Mouse (Mus musculus) midbrain, embryonic 16.5 days (tissue): ENCODE measurements at regions not wholly inside any gene's neighbourhood (a gene's known extent, or its start where the extent isn't known, plus 50 kb on each side); places are given as distances from the start of the nearest gene placed in this dataset.

ENCODE experiments used
- ATAC-seq: fragments of 200-750 bp; cut with Nextera tagmentation; 2 replicates; pipeline ENCODE4 v1.8.0; 2017; ENCODE audit warnings: moderate TSS enrichment
- H3K27ac ChIP-seq: fragments of 300-500 bp; sonication (generic); 2 replicates; pipeline ENCODE4 v1.5.1; 2014; ENCODE audit warnings: mild to moderate bottlenecking, low read length, mixed read lengths
- H3K27me3 ChIP-seq: fragments of 300-500 bp; sonication (generic); 2 replicates; pipeline ENCODE4 v1.6.1; 2014; ENCODE audit warnings: low read depth, low read length, mixed read lengths; ENCODE audit not compliant: control insufficient read depth, insufficient read depth
- H3K36me3 ChIP-seq: fragments of 300-500 bp; sonication (generic); 2 replicates; pipeline ENCODE4 v1.6.1; 2014; ENCODE audit warnings: mild to moderate bottlenecking, low read length, moderate library complexity, mixed read lengths; ENCODE audit not compliant: control insufficient read depth, insufficient read depth
- H3K4me1 ChIP-seq: fragments of 300-500 bp; sonication (generic); 2 replicates; pipeline ENCODE4 v1.6.1; 2014; ENCODE audit warnings: mild to moderate bottlenecking, low read length, mixed read lengths; ENCODE audit not compliant: control insufficient read depth, insufficient read depth
- H3K4me2 ChIP-seq: fragments of 300-500 bp; sonication (generic); 2 replicates; pipeline ENCODE4 v1.6.1; 2014; ENCODE audit warnings: mild to moderate bottlenecking, low read length, mixed read lengths
- H3K4me3 ChIP-seq: fragments of 300-500 bp; sonication (generic); 2 replicates; pipeline ENCODE4 v1.5.1; 2014; ENCODE audit warnings: low read depth, mild to moderate bottlenecking, low read length, moderate library complexity, mixed read lengths
- H3K9ac ChIP-seq: fragments of 300-500 bp; sonication (generic); 2 replicates; pipeline ENCODE4 v1.6.1; 2014; ENCODE audit warnings: low read depth, low read length, mixed read lengths
- H3K9me3 ChIP-seq: fragments of 300-500 bp; sonication (generic); replicated peaks from 2 replicates; pipeline ENCODE4 v1.6.1; 2014; ENCODE audit warnings: mild to moderate bottlenecking, low read length, mixed read lengths; ENCODE audit not compliant: control insufficient read depth, poor library complexity, severe bottlenecking
- WGBS: fragments of 180-500 bp; shearing (Covaris S2); extraction: QIAGEN DNeasy Blood & Tissue Kit; methylation state at CpG from one replicate; pipeline ENCODE4 v1.1.7; 2014; 5-methylcytosine and 5-hydroxymethylcytosine counted together

GRCm38 (mm10) chr14:17347286-17347685, 312.8 kb upstream of the Thrb start:
- no peaks in the 10 kb centered on the region for H3K4me1 ChIP-seq
- H3K36me3 ChIP-seq = no peaks in the 10 kb centered on the region
- 70% methylated on average over 2 of the region's 2 CpGs for WGBS
- H3K9ac ChIP-seq = no peak overlapping the region
- H3K27ac ChIP-seq = no peak overlapping the region
- no peak overlapping the region for H3K4me3 ChIP-seq
- H3K27me3 ChIP-seq = no peaks in the 10 kb centered on the region
- no peaks in the 10 kb centered on the region for H3K9me3 ChIP-seq
- no peak for ATAC-seq
- H3K4me2 ChIP-seq = no peak overlapping the region

GRCm38 (mm10) chr14:17352324-17353037, 307.6 kb upstream of the Thrb start:
- H3K4me2 ChIP-seq = no peak overlapping the region
- no peak overlapping the region for H3K4me3 ChIP-seq
- H3K9ac ChIP-seq = no peak overlapping the region
- H3K9me3 ChIP-seq = no peaks in the 10 kb centered on the region
- no peaks in the 10 kb centered on the region for H3K27me3 ChIP-seq
- H3K4me1 ChIP-seq = no peaks in the 10 kb centered on the region
- H3K27ac ChIP-seq = no peak overlapping the region
- H3K36me3 ChIP-seq = no peaks in the 10 kb centered on the region
- no peak for ATAC-seq
- 78% methylated on average over 4 of the region's 4 CpGs for WGBS

GRCm38 (mm10) chr14:17361910-17362309, 298.2 kb upstream of the Thrb start:
- no peaks in the 10 kb centered on the region for H3K27me3 ChIP-seq

GRCm38 (mm10) chr14:17402751-17403479, 257.1 kb upstream of the Thrb start:
- Histone ChIP-seq H3K4me1 (no peaks in the 10 kb centered on the region), H3K27me3 (no peaks in the 10 kb centered on the region), H3K36me3 (no peaks in the 10 kb centered on the region), H3K4me2 (no peak overlapping the region), H3K9me3 (no peaks in the 10 kb centered on the region), H3K9ac (no peak overlapping the region), H3K4me3 (no peak overlapping the region), H3K27ac (no peak overlapping the region)
- ATAC-seq = peak; percentile 91
- WGBS = 43% methylated on average over 7 of the region's 7 CpGs

More at GRCm38 (mm10) chr14:17361910-17362309, 298.2 kb upstream of the Thrb start:
- no peak for ATAC-seq
- no peak overlapping the region for H3K4me3 ChIP-seq
- H3K36me3 ChIP-seq = no peaks in the 10 kb centered on the region
- no peaks in the 10 kb centered on the region for H3K9me3 ChIP-seq
- H3K9ac ChIP-seq = no peak overlapping the region
- H3K4me2 ChIP-seq = no peak overlapping the region
- no peak overlapping the region for H3K27ac ChIP-seq
- H3K4me1 ChIP-seq = no peaks in the 10 kb centered on the region

- H3K9me3 ChIP-seq = no peaks in the 10 kb centered on the region
- no peaks in the 10 kb centered on the region for H3K4me1 ChIP-seq
- H3K9ac ChIP-seq = no peak overlapping the region
- H3K27me3 ChIP-seq = no peaks in the 10 kb centered on the region
- no peak overlapping the region for H3K4me3 ChIP-seq
- no peak overlapping the region for H3K4me2 ChIP-seq
- no peaks in the 10 kb centered on the region for H3K36me3 ChIP-seq
- ATAC-seq = peak; percentile 65
- no peak overlapping the region for H3K27ac ChIP-seq
- 64% methylated on average over 2 of the region's 2 CpGs for WGBS
Measured at GRCm38 (mm10) chr14:17405551-17406336, 254.3 kb upstream of the Thrb start.

- H3K36me3 ChIP-seq = no peaks in the 10 kb centered on the region
- H3K9me3 ChIP-seq = no peaks in the 10 kb centered on the region
- no peak overlapping the region for H3K9ac ChIP-seq
- no peak for ATAC-seq
- H3K4me1 ChIP-seq = no peaks in the 10 kb centered on the region
- no peaks in the 10 kb centered on the region for H3K27me3 ChIP-seq
- no peak overlapping the region for H3K4me3 ChIP-seq
- no peak overlapping the region for H3K4me2 ChIP-seq
- H3K27ac ChIP-seq = no peak overlapping the region
Measured at GRCm38 (mm10) chr14:17406879-17407278, 253.2 kb upstream of the Thrb start.

GRCm38 (mm10) chr14:17408343-17408742, 251.7 kb upstream of the Thrb start:
- Histone ChIP-seq H3K27ac (no peak overlapping the region), H3K36me3 (no peaks in the 10 kb centered on the region), H3K9ac (no peak overlapping the region), H3K4me1 (no peaks in the 10 kb centered on the region), H3K27me3 (no peaks in the 10 kb centered on the region), H3K4me2 (no peak overlapping the region), H3K9me3 (no peaks in the 10 kb centered on the region), H3K4me3 (no peak overlapping the region)
- ATAC-seq = no peak
- 91% methylated on average over 5 of the region's 5 CpGs for WGBS

- Histone ChIP-seq H3K27ac (no peak overlapping the region), H3K4me2 (no peak overlapping the region), H3K9ac (no peak overlapping the region), H3K4me3 (no peak overlapping the region), H3K36me3 (no peaks in the 10 kb centered on the region), H3K27me3 (no peaks in the 10 kb centered on the region), H3K4me1 (no peaks in the 10 kb centered on the region), H3K9me3 (no peaks in the 10 kb centered on the region)
- ATAC-seq = no peak
- 83% methylated on average over 1 of the region's 1 CpGs for WGBS
Measured at GRCm38 (mm10) chr14:17408813-17409212, 251.2 kb upstream of the Thrb start.

- H3K36me3 ChIP-seq = no peaks in the 10 kb centered on the region
- H3K27me3 ChIP-seq = no peaks in the 10 kb centered on the region
- H3K27ac ChIP-seq = no peak overlapping the region
- no peak for ATAC-seq
- H3K4me3 ChIP-seq = no peak overlapping the region
- no peak overlapping the region for H3K9ac ChIP-seq
- 91% methylated on average over 6 of the region's 6 CpGs for WGBS
- no peaks in the 10 kb centered on the region for H3K4me1 ChIP-seq
- H3K9me3 ChIP-seq = no peaks in the 10 kb centered on the region
- no peak overlapping the region for H3K4me2 ChIP-seq
Measured at GRCm38 (mm10) chr14:17409497-17409896, 250.6 kb upstream of the Thrb start.
